Mouse (Mus musculus): ENCODE measurements around the gene Crybg3.
"Not testable (repeated sequence)": the region's sequence is repeated elsewhere in the genome, so short reads cannot be mapped to it uniquely, and the experiment has no call there.

Gene Crybg3

GRCm38 (mm10) chr16:59477955-59478354, 122.8 kb downstream of the Crybg3 start:
- in situ Hi-C loops (cut with MboI; ENCODE audit: low pct_unique_long_range_greater_than_20kb in 1 of 2, low sequenced_read_pairs in 2 of 2, unreplicated experiment in 1 of 2) = loop anchor here (5.0 kb wide), 1 partner anchor 124 kb away; the partner anchor contains the start of gene Crybg3 (in 2 of the 2)

DNA sequence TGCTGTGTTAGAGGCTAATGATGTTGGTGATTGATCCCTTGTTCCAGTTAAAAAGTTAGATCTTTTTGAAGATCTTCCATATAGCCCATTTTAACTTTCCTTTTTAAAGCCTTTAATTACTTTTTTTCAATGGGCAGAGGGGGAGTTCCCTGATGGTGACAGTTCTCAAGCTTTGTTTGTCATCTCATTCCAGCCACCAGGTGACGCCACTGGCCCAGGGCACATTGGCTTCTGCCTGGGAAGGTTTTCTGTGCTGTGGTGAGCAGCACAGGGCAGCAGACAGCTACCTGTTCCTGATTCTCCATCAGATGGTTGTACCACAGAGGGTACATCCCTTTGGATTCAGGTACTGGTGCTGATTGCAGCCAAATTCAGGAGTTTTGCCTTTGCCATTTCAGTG, 126.0 kb downstream of the Crybg3 start:
- in situ Hi-C loops (cut with MboI; ENCODE audit: low pct_unique_long_range_greater_than_20kb in 1 of 2, low sequenced_read_pairs in 2 of 2, unreplicated experiment in 1 of 2) = loop anchor here (5.0 kb wide), 1 partner anchor 128 kb away; the partner anchor contains the start of gene Crybg3 (in 2 of the 2)

- in situ Hi-C loops (cut with MboI; ENCODE audit: low pct_unique_long_range_greater_than_20kb in 1 of 2, low sequenced_read_pairs in 2 of 2, unreplicated experiment in 1 of 2) = no loop called here
Observed at GRCm38 (mm10) chr16:59472546-59472945, 128.2 kb downstream of the Crybg3 start.

GRCm38 (mm10) chr16:59471637-59472278, 129.0 kb downstream of the Crybg3 start, which contains the start of gene Riox2:
Gene Riox2 (plus strand): TSS chr16:59471775.
- in situ Hi-C loops (cut with MboI; ENCODE audit: low pct_unique_long_range_greater_than_20kb in 1 of 2, low sequenced_read_pairs in 2 of 2, unreplicated experiment in 1 of 2) = no loop called here

- in situ Hi-C loops (cut with MboI; ENCODE audit: low pct_unique_long_range_greater_than_20kb in 1 of 2, low sequenced_read_pairs in 2 of 2, unreplicated experiment in 1 of 2) = no loop called here
Observed at GRCm38 (mm10) chr16:59469846-59470245, 130.9 kb downstream of the Crybg3 start.

DNA sequence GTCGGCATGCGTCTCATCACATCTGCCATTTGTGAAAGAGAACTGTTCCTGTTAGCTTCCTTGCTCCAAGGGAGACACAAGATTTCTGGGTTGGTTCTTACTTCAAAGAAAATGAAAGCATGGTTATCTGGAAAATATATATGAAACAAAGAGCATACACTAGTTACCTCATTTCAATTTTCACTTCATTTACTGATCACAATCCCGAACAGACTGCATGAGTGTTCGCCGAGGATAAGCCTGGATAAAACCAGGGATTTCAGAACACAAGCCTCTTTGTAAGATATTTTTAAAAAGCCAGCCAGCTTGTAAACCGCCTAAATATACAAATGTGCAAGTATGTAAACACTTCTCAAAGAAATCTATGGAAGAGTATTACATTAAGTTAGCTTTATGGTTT, 136.8 kb downstream of the Crybg3 start:
- in situ Hi-C loops (cut with MboI; ENCODE audit: low pct_unique_long_range_greater_than_20kb in 1 of 2, low sequenced_read_pairs in 2 of 2, unreplicated experiment in 1 of 2) = no loop called here

- in situ Hi-C loops (cut with MboI; ENCODE audit: low pct_unique_long_range_greater_than_20kb in 1 of 2, low sequenced_read_pairs in 2 of 2, unreplicated experiment in 1 of 2) = no loop called here
Observed at GRCm38 (mm10) chr16:59463567-59463966, 137.2 kb downstream of the Crybg3 start.

- in situ Hi-C loops (cut with MboI; ENCODE audit: low pct_unique_long_range_greater_than_20kb in 1 of 2, low sequenced_read_pairs in 2 of 2, unreplicated experiment in 1 of 2) = not testable (repeated sequence)
Observed at GRCm38 (mm10) chr16:59459259-59459861, 141.4 kb downstream of the Crybg3 start.

DNA sequence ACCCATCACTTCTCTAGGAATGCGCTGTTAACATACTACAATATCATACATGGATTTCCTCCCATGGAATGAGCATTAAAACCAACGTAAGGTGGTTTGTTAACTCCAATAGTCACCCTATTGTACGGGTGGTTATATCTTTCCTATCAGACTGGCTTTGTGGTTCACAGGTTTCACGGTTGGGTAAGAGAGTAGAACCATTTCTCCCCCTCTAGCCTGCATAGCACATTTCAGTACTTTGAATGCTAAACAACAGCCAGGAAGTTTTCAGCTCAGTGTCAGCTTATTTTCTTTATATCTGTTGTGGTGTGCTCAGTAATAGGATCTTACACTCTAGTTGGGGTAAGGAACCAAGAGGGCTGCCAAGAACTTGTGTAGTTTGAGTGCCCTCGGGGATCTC, 149.0 kb downstream of the Crybg3 start:
- in situ Hi-C loops (cut with MboI; ENCODE audit: low pct_unique_long_range_greater_than_20kb in 1 of 2, low sequenced_read_pairs in 2 of 2, unreplicated experiment in 1 of 2) = no loop called here

DNA sequence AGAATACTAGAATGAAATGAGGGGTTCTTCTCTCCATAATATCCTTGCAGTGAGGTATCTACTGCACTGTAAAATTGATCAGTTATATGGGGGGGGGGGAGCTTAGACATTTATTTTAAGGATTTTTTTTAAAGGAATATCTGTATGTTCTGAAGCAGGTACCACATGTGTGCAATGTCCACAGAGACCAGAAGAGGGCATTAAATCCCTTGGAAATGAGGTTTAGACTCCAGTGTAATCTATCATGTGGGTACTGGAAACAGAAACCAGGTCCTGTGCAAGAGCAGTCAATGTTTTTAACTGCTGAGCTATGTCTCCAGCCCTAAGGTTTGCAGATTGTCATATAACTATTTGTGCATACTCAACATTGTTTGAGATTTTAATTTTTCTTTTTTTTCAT, 151.7 kb downstream of the Crybg3 start:
- in situ Hi-C loops (cut with MboI; ENCODE audit: low pct_unique_long_range_greater_than_20kb in 1 of 2, low sequenced_read_pairs in 2 of 2, unreplicated experiment in 1 of 2) = no loop called here

DNA sequence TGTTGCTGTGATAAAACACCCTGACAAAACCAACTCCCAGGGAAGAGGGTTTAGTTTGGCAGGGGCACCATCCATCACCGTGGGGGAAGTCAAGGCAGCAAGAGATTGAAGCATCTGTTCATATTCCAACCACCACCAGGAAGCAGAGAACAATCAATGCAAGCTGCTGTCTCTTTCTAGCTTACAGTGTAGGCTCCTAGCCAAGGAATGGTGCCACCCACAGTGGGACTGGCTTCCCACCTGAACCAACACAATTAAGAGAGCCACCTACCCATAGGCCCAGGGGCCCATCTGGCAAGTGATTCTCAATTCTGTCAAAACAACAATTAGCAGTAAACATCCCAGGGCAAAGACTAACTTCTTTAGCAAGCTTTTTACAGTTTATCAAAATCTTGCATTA, 152.6 kb downstream of the Crybg3 start:
- in situ Hi-C loops (cut with MboI; ENCODE audit: low pct_unique_long_range_greater_than_20kb in 1 of 2, low sequenced_read_pairs in 2 of 2, unreplicated experiment in 1 of 2) = no loop called here

- in situ Hi-C loops (cut with MboI; ENCODE audit: low pct_unique_long_range_greater_than_20kb in 1 of 2, low sequenced_read_pairs in 2 of 2, unreplicated experiment in 1 of 2) = no loop called here
Observed at GRCm38 (mm10) chr16:59444880-59445559, 155.8 kb downstream of the Crybg3 start.

All from mouse embryonic stem cell (cell line).